Mouse (Mus musculus) T-helper 17 cell (primary cell): ENCODE results near the gene Fam19a2.

Experiments used
- in situ Hi-C, 2 experiments: fragments of 300-600 bp; cut with MboI, MseI; formaldehyde crosslinking; loops; 1 replicate in 1 of 2; 2 replicates in 1 of 2; pipeline ENCODE4 v1.15.1; 2025; ENCODE audit warnings: high pct_unique_total_duplicates in 2 of 2

Fam19a2 gene

GRCm38 (mm10) chr10:123383277-123383676 is 119.5 kb downstream of the Fam19a2 start:
- in situ Hi-C loops = no loop called here

- in situ Hi-C loops = no loop called here
Observed at GRCm38 (mm10) chr10:123385641-123386040, 121.8 kb downstream of the Fam19a2 start.

GRCm38 (mm10) chr10:123395429-123395828 is 131.6 kb downstream of the Fam19a2 start:
- in situ Hi-C loops = no loop called here

GRCm38 (mm10) chr10:123398136-123398535 is 134.3 kb downstream of the Fam19a2 start:
- in situ Hi-C loops = no loop called here

GRCm38 (mm10) chr10:123401188-123401587 is 137.4 kb downstream of the Fam19a2 start:
- in situ Hi-C loops = no loop called here

- in situ Hi-C loops = no loop called here
Observed at GRCm38 (mm10) chr10:123402460-123402859, 138.7 kb downstream of the Fam19a2 start.

- in situ Hi-C loops = no loop called here
Observed at GRCm38 (mm10) chr10:123414953-123415352, 151.2 kb downstream of the Fam19a2 start.

- in situ Hi-C loops = no loop called here
Observed at GRCm38 (mm10) chr10:123416024-123416423, 152.2 kb downstream of the Fam19a2 start.

GRCm38 (mm10) chr10:123418616-123419173 is 154.9 kb downstream of the Fam19a2 start:
- in situ Hi-C loops = no loop called here

GRCm38 (mm10) chr10:123420249-123420648 is 156.5 kb downstream of the Fam19a2 start:
- in situ Hi-C loops = no loop called here

GRCm38 (mm10) chr10:123424482-123424881 is 160.7 kb downstream of the Fam19a2 start:
- in situ Hi-C loops = no loop called here

GRCm38 (mm10) chr10:123426527-123427363 is 162.9 kb downstream of the Fam19a2 start:
- in situ Hi-C loops = no loop called here

GRCm38 (mm10) chr10:123431569-123431968 is 167.8 kb downstream of the Fam19a2 start:
- in situ Hi-C loops = no loop called here

GRCm38 (mm10) chr10:123437576-123437975 is 173.8 kb downstream of the Fam19a2 start:
- in situ Hi-C loops = no loop called here

- in situ Hi-C loops = no loop called here
Observed at GRCm38 (mm10) chr10:123456800-123457199, 193.0 kb downstream of the Fam19a2 start.

GRCm38 (mm10) chr10:123460466-123460865 is 196.7 kb downstream of the Fam19a2 start:
- in situ Hi-C loops = no loop called here

- in situ Hi-C loops = no loop called here
Observed at GRCm38 (mm10) chr10:123462305-123462704, 198.5 kb downstream of the Fam19a2 start.

- in situ Hi-C loops = no loop called here
Observed at GRCm38 (mm10) chr10:123514749-123515148, 251.0 kb downstream of the Fam19a2 start.

GRCm38 (mm10) chr10:123520613-123521012 is 256.8 kb downstream of the Fam19a2 start:
- in situ Hi-C loops = no loop called here

- in situ Hi-C loops = no loop called here
Observed at GRCm38 (mm10) chr10:123521203-123521602, 257.4 kb downstream of the Fam19a2 start.

- in situ Hi-C loops = no loop called here
Observed at GRCm38 (mm10) chr10:123525424-123525823, 261.6 kb downstream of the Fam19a2 start.

GRCm38 (mm10) chr10:123526059-123526458 is 262.3 kb downstream of the Fam19a2 start:
- in situ Hi-C loops = no loop called here

GRCm38 (mm10) chr10:123536143-123536542 is 272.3 kb downstream of the Fam19a2 start:
- in situ Hi-C loops = no loop called here
